Mouse (Mus musculus) small intestine, adult 2 months (tissue): Measurements from ENCODE around the gene Vmn1r115.
"Not testable (repeated sequence)": the region's sequence is repeated elsewhere in the genome, so short reads cannot be mapped to it uniquely, and the experiment has no call there.

Experiments used
- CTCF ChIP-seq: fragments of 200-500 bp; IDR thresholded peaks from 2 replicates; pipeline ENCODE4 v1.5.1; 2012; ENCODE audit warnings: low read depth, mild to moderate bottlenecking, control low read depth, inconsistent platforms, low read length, moderate library complexity, mixed read lengths; ENCODE audit not compliant: insufficient replicate concordance, insufficient read length; ENCODE audit errors: extremely low read depth
- POLR2A ChIP-seq: fragments of 200-500 bp; IDR thresholded peaks from 2 replicates; pipeline ENCODE4 v1.6.1; 2012; ENCODE audit warnings: low read depth, mild to moderate bottlenecking, control low read depth, inconsistent platforms, low read length, moderate library complexity

DNA sequence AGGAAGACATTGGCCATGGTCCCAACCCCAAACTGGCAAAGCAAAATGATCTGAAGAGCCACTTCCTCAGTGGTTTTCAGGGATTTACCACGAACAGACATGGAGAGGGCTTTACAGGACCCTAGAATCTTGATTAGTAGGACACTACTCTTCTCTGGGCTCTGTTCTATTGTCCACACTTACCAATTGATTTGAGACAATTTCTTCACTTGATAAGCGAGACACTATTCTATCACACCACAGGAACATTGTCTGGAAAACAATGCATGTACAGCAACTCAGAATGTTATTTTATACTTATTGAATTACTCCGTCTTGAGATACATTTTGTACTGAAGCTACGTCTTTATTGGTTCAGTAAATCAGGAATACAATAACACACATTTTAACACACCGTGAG is 32.7 kb downstream of the Vmn1r115 start, which contains the start of gene Vmn1r114:
- not testable (repeated sequence) for TF ChIP-seq CTCF, POLR2A
